Mouse (Mus musculus) heart, embryonic 14.5 days (tissue): ENCODE results near the gene Otud7b. TPM values are rescaled to one million over a fixed set of nuclear protein-coding genes. Genes with fewer than 3 reads are reported as not detected.
"Not testable (repeated sequence)": the region's sequence is repeated elsewhere in the genome, so short reads cannot be mapped to it uniquely, and the experiment has no call there.

ENCODE experiments used
- ATAC-seq: fragments of 200-750 bp; cut with Nextera tagmentation; 2 replicates; pipeline ENCODE4 v1.8.0; 2017; ENCODE audit warnings: low read depth, moderate TSS enrichment; ENCODE audit not compliant: insufficient number of reproducible peaks, insufficient read depth, low FRiP score
- H3K27ac ChIP-seq, 2 experiments: fragments of 200-500 bp in 1 of 2; fragments of 300-500 bp in 1 of 2; sonication (generic) in 1 of 2; replicated peaks in 1 of 2; 2 replicates each; pipeline ENCODE4 v1.5.1; 2012 to 2014; ENCODE audit warnings: low read depth in 2 of 2, low read length in 2 of 2, control low read depth in 1 of 2, mild to moderate bottlenecking in 1 of 2, mixed read lengths in 1 of 2; ENCODE audit not compliant: control insufficient read depth in 1 of 2, insufficient read depth in 1 of 2
- H3K27me3 ChIP-seq: fragments of 300-500 bp; sonication (generic); 2 replicates; pipeline ENCODE4 v1.6.1; 2014; ENCODE audit warnings: mild to moderate bottlenecking, low read length, control low read depth; ENCODE audit not compliant: control insufficient read depth, insufficient read depth
- H3K36me3 ChIP-seq: fragments of 300-500 bp; sonication (generic); 2 replicates; pipeline ENCODE4 v1.6.1; 2014; ENCODE audit warnings: mild to moderate bottlenecking, control low read depth, low read length, mixed read lengths; ENCODE audit not compliant: control insufficient read depth, insufficient read depth
- H3K4me1 ChIP-seq, 2 experiments: fragments of 200-500 bp in 1 of 2; fragments of 300-500 bp in 1 of 2; sonication (generic) in 1 of 2; 2 replicates each; pipeline ENCODE4 v1.6.1; 2012 to 2014; ENCODE audit warnings: low read length in 2 of 2, control low read depth in 1 of 2, mixed read lengths in 1 of 2; ENCODE audit not compliant: control insufficient read depth in 2 of 2, insufficient read depth in 2 of 2
- H3K4me2 ChIP-seq: fragments of 300-500 bp; sonication (generic); 2 replicates; pipeline ENCODE4 v1.6.1; 2014; ENCODE audit warnings: mild to moderate bottlenecking, low read length
- H3K4me3 ChIP-seq, 2 experiments: fragments of 200-500 bp in 1 of 2; fragments of 300-500 bp in 1 of 2; sonication (generic) in 1 of 2; 2 replicates each; pipeline ENCODE4 v1.5.1; 2012 to 2014; ENCODE audit warnings: low read length in 2 of 2, mild to moderate bottlenecking in 2 of 2, control low read depth in 1 of 2, low read depth in 1 of 2, moderate library complexity in 1 of 2; ENCODE audit not compliant: control insufficient read depth in 1 of 2, insufficient read depth in 1 of 2
- H3K9ac ChIP-seq: fragments of 300-500 bp; sonication (generic); 2 replicates; pipeline ENCODE4 v1.6.1; 2014; ENCODE audit warnings: mild to moderate bottlenecking, low read length
- H3K9me3 ChIP-seq: fragments of 300-500 bp; sonication (generic); 2 replicates; pipeline ENCODE4 v1.6.1; 2016; ENCODE audit warnings: low read length, control low read depth; ENCODE audit not compliant: control insufficient read depth
- WGBS: fragments of 180-500 bp; shearing (Covaris S2); extraction: QIAGEN DNeasy Blood & Tissue Kit; methylation state at CpG from one replicate; pipeline ENCODE4 v1.1.7; 2014; 5-methylcytosine and 5-hydroxymethylcytosine counted together
- polyA plus RNA-seq: library from polyadenylated mRNA; unstranded; fragments of >200 nt; fragmentation: Nextera tagmentation; extraction: Ambion mirVana; gene quantifications from 2 replicates; pipeline ENCODE4 v1.2.1, GENCODE M21; 2014

Gene Otud7b
- polyA plus RNA-seq, 1 experiment from 2014 or later = 12.6 TPM

DNA sequence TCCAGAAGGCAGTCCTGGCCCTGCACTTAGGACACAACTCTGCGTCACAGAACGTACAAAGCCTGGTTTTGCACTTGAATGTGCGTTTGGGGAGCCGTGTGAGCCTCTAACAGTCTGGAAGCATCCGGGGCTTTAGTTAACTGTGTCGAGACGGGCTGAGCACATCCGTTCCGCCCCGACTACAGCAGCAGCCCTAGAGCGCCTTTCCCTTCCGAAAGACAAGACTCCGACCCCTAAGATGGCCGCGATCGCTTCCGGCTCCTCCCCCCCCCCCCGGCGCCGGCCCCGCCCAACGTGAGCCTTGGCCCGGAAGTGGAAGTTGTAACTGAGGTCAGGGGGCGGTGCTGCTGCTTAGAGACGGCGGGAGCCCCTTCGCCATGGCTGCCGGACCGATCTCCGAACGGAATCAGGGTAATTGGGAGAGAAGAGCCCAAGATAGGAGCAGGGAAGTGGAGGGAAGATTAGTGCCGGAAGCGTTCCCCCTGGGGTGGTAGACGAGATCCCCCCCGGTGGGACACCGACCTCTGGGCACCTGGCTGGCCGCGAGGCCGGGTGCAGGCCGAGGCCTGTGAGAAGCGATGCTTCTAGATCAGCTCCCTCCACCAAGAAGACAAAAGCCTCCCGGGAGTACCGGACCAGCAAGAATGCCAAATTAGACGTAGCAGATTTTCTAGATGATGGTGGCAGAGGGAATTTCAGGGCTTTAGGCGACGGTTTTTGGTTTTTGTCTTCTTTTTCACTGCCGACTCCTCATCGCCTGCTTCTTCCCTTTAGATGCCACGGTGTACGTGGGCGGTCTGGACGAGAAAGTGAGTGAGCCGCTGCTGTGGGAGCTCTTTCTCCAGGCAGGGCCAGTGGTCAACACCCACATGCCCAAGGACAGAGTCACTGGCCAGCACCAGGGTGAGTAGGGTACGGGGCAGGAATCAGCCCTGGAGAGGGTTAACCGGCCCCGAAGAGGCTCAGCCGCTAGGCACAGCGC lies 68.2 kb downstream of the Otud7b start, which contains the start of gene Sf3b4:
Sf3b4 (plus strand) TSS at position 136 of the 982 bp plus-strand sequence.
- Histone ChIP-seq H3K4me1 (peaks cover 14 to 21% of the 10 kb centered on the region in 2 experiments), H3K4me2 (peak within 1 kb of the TSS; percentile 97), H3K36me3 (peaks cover 39% of the 10 kb centered on the region), H3K9me3 (no peaks in the 10 kb centered on the region), H3K27me3 (no peaks in the 10 kb centered on the region), H3K4me3 (peak within 1 kb of the TSS; percentile 70 to 83), H3K9ac (peak within 1 kb of the TSS; percentile 84), H3K27ac (peak within 1 kb of the TSS; percentile 97 to 99)
- WGBS = under 1% methylated on average over 53 of the region's 58 CpGs
- ATAC-seq = peak; percentile 86

DNA sequence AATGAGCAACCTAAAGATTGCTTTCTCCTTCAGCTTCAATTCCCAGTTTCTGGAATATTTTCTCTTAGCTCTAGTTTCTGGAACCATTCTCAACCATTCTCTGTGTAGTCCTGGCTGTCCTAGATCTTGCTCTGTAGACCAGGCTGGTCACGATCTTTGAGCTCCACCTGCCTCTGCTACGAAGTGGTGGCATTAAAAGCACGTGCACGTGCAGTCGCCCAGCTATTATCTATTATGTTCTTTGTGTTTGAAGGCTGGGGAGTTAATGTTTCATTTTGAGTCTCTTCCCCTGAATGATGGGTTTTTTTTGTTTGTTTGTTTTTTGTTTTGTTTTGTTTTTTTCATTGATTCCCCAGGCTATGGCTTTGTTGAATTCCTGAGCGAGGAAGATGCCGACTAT lies 68.9 kb downstream of the Otud7b start:
- peak overlapping the region; percentile 97 for H3K4me2 ChIP-seq
- no peaks in the 10 kb centered on the region for H3K27me3 ChIP-seq
- H3K27ac ChIP-seq = no peak overlapping the region
- H3K36me3 ChIP-seq = peaks cover 46% of the 10 kb centered on the region
- WGBS = 36% methylated on average over 7 of the region's 7 CpGs
- no peaks in the 10 kb centered on the region for H3K9me3 ChIP-seq
- ATAC-seq = no peak
- H3K9ac ChIP-seq = peak overlapping the region; percentile 84
- H3K4me3 ChIP-seq = peak overlapping the region; percentile 70 to 83
- peaks cover 14 to 21% of the 10 kb centered on the region in 2 experiments for H3K4me1 ChIP-seq

DNA sequence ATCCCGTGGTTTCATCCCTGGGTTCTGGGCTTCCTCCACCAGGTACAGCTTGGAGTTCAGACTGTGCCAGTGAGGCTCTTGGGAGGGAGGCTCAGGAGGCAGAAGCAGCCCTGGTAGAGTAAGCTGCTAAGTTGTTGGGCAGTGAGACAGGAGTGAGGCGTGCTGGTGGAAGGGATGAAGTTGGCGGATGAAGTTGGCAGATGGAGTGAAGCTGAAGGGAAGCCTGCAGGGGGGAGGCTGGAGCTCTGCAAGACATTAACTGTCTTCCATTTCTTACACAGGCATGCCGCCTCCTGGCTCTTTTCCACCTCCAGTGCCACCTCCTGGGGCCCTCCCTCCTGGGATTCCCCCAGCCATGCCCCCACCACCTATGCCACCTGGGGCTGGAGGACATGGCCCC lies 69.7 kb downstream of the Otud7b start:
- not testable (repeated sequence) for ATAC-seq, H3K4me3 ChIP-seq, H3K4me2 ChIP-seq, H3K27ac ChIP-seq, H3K9me3 ChIP-seq, H3K9ac ChIP-seq, H3K27me3 ChIP-seq
- peaks cover 11 to 21% of the 10 kb centered on the region in 2 experiments for H3K4me1 ChIP-seq
- WGBS = 86% methylated on average over 4 of the region's 4 CpGs
- peaks cover 50% of the 10 kb centered on the region for H3K36me3 ChIP-seq

DNA sequence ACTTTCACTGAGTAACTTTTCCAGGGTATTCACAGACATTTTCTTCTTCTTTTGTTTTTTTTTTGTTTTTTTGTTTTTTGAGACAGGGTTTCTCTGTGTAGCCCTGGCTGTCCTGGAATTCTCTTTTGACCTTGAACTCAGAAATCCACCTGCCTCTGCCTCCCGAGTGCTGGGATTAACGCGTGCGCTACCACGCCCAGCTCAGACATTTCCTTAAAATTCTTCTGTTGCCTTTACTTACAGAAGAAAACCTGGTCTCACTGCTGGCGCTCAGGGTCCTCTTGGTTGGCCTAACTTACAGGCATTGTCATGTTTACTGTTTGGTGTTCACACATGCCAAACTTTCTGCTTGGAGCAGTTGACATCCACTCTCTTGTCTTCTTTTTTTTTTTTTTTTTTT lies 70.9 kb downstream of the Otud7b start:
- no peak for ATAC-seq
- H3K36me3 ChIP-seq = peaks cover 52% of the 10 kb centered on the region
- 95% methylated on average over 6 of the region's 6 CpGs for WGBS
- no peak overlapping the region for H3K27ac ChIP-seq
- no peak overlapping the region for H3K9ac ChIP-seq
- H3K9me3 ChIP-seq = no peaks in the 10 kb centered on the region
- H3K27me3 ChIP-seq = no peaks in the 10 kb centered on the region
- no peak overlapping the region for H3K4me3 ChIP-seq
- H3K4me1 ChIP-seq = peaks cover 11 to 26% of the 10 kb centered on the region in 2 experiments
- no peak overlapping the region for H3K4me2 ChIP-seq

DNA sequence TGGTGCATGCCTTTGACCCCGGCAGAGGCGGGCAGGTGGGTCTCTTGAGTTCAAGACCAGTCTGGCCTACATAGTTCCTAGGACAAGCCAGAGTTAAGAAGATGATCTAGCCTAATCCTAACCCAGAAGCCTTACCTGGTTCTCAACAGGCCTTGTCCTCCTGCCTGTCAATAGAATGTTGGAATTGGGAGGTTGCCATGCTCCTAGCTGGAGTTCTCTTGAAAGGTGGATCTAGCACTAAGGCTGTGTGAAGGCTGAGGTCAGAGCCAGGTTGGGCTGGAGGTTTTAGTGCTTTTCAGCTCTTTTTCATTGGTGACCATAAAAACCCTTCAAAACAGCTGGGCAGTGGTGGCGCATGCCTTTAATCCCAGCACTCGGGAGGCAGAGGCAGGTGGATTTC lies 74.1 kb downstream of the Otud7b start:
- H3K36me3 ChIP-seq = peaks cover 52% of the 10 kb centered on the region

DNA sequence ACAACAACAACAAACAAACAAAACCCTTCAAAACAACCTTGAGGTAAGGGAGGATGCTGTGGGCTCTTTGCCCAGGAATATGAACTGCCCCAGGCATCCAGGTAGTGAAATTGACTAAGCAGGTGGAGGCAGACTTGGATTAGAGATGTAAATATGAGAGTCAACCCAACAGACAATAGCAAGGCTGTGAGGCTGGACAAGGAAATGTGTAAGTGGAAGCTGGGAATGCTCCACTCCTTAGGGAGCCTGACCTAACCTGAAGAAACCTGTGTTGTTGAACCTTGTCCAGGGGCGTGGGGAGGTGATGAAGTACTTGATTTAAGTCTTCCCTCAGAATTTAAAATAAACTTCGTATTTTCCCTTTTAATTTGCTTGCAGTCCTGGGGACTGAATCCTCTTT lies 74.6 kb downstream of the Otud7b start:
- H3K4me3 ChIP-seq = no peak overlapping the region
- WGBS = 75% methylated on average over 2 of the region's 2 CpGs
- no peak for ATAC-seq
- no peaks in the 10 kb centered on the region for H3K27me3 ChIP-seq
- peaks cover 49% of the 10 kb centered on the region for H3K36me3 ChIP-seq
- no peak overlapping the region for H3K4me2 ChIP-seq
- no peaks in the 10 kb centered on the region for H3K9me3 ChIP-seq
- H3K9ac ChIP-seq = no peak overlapping the region
- H3K4me1 ChIP-seq = peaks cover 15 to 34% of the 10 kb centered on the region in 2 experiments
- H3K27ac ChIP-seq = no peak overlapping the region

More for the DNA sequence above, 74.1 kb downstream of the Otud7b start:
- no peak for ATAC-seq
- no peak overlapping the region for H3K27ac ChIP-seq
- no peaks in the 10 kb centered on the region for H3K27me3 ChIP-seq
- 89% methylated on average over 4 of the region's 4 CpGs for WGBS
- no peaks in the 10 kb centered on the region for H3K9me3 ChIP-seq
- H3K9ac ChIP-seq = no peak overlapping the region
- H3K4me3 ChIP-seq = no peak overlapping the region
- H3K4me1 ChIP-seq = peaks cover 15 to 34% of the 10 kb centered on the region in 2 experiments
- H3K4me2 ChIP-seq = no peak overlapping the region

DNA sequence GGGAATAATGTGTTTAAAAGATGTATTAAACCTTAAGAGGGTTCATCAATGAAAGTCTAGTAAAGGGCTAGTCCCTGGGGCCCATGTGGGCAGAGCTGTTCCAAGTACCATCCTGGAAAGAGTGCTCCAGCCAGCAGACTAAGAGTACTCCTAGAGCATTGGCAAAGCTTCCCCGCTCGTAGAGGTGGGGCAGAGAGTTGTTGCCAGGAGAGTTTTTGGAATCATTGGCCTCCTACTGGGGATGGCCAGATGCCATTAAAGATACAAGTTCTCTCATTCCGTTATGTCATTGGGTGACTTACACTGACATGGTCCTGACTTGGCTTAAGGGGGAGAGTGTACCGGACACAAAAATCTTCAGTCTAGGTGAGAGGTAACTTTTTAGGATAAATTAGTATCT lies 75.2 kb downstream of the Otud7b start:
- Histone ChIP-seq H3K9me3 (no peaks in the 10 kb centered on the region), H3K9ac (no peak overlapping the region), H3K4me2 (no peak overlapping the region), H3K27me3 (no peaks in the 10 kb centered on the region), H3K4me1 (peaks cover 15 to 31% of the 10 kb centered on the region in 2 experiments), H3K36me3 (peaks cover 42% of the 10 kb centered on the region), H3K4me3 (no peak overlapping the region), H3K27ac (no peak overlapping the region)
- no peak for ATAC-seq
- 56% methylated on average over 4 of the region's 4 CpGs for WGBS
